Mouse (Mus musculus): ENCODE data around the gene Upf3b. TPM values are rescaled to one million over a fixed set of nuclear protein-coding genes. Genes with fewer than 3 reads are reported as not detected.

The Upf3b gene
- polyA plus RNA-seq, 1 experiment: 23.9 TPM

DNA sequence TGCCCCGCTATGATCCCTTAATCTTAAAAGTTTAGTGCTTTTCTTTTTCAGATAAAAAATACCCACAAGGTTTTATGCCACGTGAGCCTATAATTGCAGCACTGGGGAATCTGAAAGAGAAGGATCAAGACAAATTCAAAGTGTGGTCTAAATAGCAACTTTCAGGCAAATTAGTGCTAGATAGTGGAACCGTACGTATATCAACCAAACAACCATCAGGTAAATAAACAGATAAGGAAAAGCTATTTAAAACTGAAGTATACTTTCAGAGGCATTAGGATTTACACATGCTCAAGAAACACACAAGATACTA lies 715 bp upstream of the Upf3b start:
- no peak for TF ChIP-seq POLR2A (IDR thresholded peaks at IDR 0.05; ENCODE audit: low read depth, low read length)
- no peak for TF ChIP-seq CTCF (IDR thresholded peaks at IDR 0.05; ENCODE audit: borderline replicate concordance, insufficient read depth, low read length)
- H3K4me3 ChIP-seq (ENCODE audit: insufficient read depth, low read length): no peak overlapping the region
- H3K27ac ChIP-seq (ENCODE audit: insufficient read depth, low read length): no peak overlapping the region

DNA sequence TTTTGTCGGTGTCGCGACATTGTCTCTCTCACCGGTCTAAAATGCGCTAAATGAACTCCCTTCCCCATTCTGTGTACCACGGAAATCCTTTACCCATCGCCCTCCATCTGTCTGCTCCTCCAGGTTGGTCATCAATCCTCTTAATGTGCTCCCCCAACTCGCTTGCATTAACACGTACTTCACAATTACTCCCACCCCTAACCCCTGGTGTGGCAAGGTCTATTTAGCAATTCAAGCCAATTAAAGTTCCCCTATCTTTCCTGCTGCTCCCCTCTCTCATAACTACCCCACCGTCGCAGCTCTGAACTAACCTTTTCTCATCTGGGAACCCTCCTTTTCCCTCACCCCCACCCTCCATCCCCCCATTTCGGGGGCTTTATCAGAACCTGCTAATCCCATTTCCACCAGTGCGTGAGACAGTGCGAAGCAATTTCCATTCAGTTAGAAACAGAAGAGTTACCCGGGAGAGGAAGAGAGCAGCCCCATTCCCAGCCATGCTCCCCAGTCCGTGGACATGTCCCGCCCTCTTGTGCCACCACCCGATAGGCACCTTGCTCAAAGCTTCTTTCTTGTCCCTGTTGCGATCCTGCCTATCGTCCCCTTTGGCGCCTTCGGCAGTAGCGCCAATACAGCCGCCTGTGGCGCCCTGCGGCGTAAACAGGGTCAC lies 463 bp downstream of the Upf3b start:
- Histone ChIP-seq H3K27ac (ENCODE audit: insufficient read depth, low read length) (peak overlapping the region; percentile 58; the same call in 1 of the 2 replicates), H3K4me1 (ENCODE audit: control insufficient read depth, insufficient read depth, low read length) (no peaks in the 10 kb centered on the region), H3K4me3 (ENCODE audit: insufficient read depth, low read length) (peak overlapping the region; percentile 73)
- no peak for TF ChIP-seq CTCF (IDR thresholded peaks at IDR 0.05; ENCODE audit: borderline replicate concordance, insufficient read depth, low read length)
- TF ChIP-seq POLR2A (IDR thresholded peaks at IDR 0.05; ENCODE audit: low read depth, low read length): no peak

More for the DNA sequence above, 715 bp upstream of the Upf3b start:
- H3K4me1 ChIP-seq (ENCODE audit: control insufficient read depth, insufficient read depth, low read length): no peaks in the 10 kb centered on the region

DNA sequence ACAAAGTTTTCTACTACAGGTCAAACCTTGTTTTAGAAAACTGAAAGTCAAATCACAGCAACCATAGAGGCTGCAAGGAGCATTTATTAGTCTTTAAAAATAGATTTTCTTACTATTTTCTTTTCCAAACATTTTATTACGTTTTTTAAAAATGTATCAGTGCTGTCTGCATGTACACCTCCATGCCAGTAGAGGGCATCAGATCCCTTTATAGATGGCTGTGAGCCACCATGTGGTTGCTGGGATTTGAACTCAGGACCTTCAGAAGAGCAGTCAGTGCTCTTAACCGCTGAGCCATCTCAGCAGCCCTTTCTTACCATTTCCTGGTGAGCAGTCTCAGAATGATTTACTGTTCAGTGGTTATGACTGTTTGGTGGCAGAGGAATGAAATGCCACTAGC lies 6.3 kb downstream of the Upf3b start:
- H3K27ac ChIP-seq (ENCODE audit: insufficient read depth, low read length): no peak overlapping the region
- H3K4me1 ChIP-seq (ENCODE audit: control insufficient read depth, insufficient read depth, low read length): no peaks in the 10 kb centered on the region
- TF ChIP-seq CTCF (IDR thresholded peaks at IDR 0.05; ENCODE audit: borderline replicate concordance, insufficient read depth, low read length): no peak
- TF ChIP-seq POLR2A (IDR thresholded peaks at IDR 0.05; ENCODE audit: low read depth, low read length): no peak
- H3K4me3 ChIP-seq (ENCODE audit: insufficient read depth, low read length): no peak overlapping the region

DNA sequence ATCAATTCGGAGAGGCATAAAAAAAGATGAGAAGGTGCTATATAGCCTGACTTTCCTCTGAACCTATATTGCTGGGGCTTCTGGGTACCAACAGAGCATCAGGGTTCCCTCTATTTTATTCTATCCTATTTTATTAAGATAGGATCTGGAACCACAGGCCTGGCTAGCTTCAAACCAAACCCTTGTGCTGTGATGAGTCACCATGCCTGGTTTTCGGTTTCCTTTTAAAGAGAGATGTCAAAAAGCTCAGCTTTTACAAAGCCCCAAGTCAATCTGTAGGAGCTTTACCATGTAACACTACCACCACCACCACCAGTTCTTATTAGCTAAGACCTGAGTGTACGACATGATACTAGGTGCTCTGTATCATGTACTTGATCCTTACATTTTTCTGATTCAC lies 11.4 kb downstream of the Upf3b start:
- peak overlapping the region; percentile 78; the same call in 1 of the 2 replicates for H3K27ac ChIP-seq (ENCODE audit: insufficient read depth, low read length)
- H3K4me3 ChIP-seq (ENCODE audit: insufficient read depth, low read length): no peak overlapping the region
- TF ChIP-seq CTCF (IDR thresholded peaks at IDR 0.05; ENCODE audit: borderline replicate concordance, insufficient read depth, low read length) (no peak), POLR2A (IDR thresholded peaks at IDR 0.05; ENCODE audit: low read depth, low read length) (no peak)
- no peaks in the 10 kb centered on the region for H3K4me1 ChIP-seq (ENCODE audit: control insufficient read depth, insufficient read depth, low read length)

DNA sequence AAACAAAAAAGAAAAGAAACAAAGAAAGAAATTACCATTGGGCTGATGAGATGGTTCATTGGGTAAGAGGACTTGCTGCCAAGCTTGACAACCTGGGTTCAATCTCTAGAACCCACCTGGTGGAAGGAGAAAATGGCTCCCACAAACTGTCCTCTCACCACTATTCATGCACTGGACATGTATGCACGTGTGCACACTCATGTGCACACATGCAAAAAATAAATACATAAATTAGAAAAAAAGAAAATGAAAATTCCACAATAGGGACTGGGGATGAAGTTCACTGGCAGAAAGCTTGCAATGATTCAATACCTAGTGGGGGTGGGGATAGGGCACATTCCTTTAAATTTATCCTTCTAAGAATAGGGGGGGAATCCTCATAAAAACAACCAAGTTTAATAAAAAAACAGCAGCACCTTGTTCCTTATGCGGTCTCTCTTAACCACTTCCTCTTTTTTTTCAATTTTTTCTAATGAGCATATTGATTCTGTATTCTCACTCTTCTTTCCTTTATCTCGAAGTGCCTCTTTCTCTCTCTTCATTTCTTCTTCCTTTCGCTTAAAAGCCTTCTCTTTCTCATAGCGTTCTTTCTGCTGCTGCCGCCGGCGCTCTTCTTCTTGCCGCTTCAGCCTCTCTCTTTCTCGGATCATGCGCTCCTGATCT lies 14.9 kb downstream of the Upf3b start:
- Histone ChIP-seq H3K4me1 (ENCODE audit: control insufficient read depth, insufficient read depth, low read length) (no peaks in the 10 kb centered on the region), H3K4me3 (ENCODE audit: insufficient read depth, low read length) (no peak overlapping the region), H3K27ac (ENCODE audit: insufficient read depth, low read length) (no peak overlapping the region)
- TF ChIP-seq POLR2A (IDR thresholded peaks at IDR 0.05; ENCODE audit: low read depth, low read length): no peak
- no peak for TF ChIP-seq CTCF (IDR thresholded peaks at IDR 0.05; ENCODE audit: borderline replicate concordance, insufficient read depth, low read length)

DNA sequence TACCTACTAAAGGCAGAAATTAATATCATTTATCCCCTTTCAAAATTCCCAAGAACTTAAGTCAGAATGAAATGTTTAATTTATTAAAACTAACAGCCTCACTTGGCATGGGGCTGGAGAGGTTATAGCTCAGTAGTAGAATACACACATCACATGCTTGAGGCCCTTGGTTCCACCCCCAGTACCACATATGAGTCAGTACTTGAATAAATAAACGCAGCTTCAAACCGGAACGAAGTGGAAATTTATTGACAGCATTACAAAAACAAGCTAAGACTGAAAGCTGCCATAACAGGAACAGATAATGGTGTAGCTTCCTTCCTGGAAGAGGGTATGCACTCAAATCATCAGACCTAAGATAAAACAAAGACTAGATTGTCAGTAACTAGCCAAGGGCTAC lies 18.7 kb downstream of the Upf3b start:
- H3K4me3 ChIP-seq (ENCODE audit: insufficient read depth, low read length): no peak overlapping the region
- H3K4me1 ChIP-seq (ENCODE audit: control insufficient read depth, insufficient read depth, low read length): no peaks in the 10 kb centered on the region
- no peak overlapping the region for H3K27ac ChIP-seq (ENCODE audit: insufficient read depth, low read length)
- TF ChIP-seq CTCF (IDR thresholded peaks at IDR 0.05; ENCODE audit: borderline replicate concordance, insufficient read depth, low read length) (no peak), POLR2A (IDR thresholded peaks at IDR 0.05; ENCODE audit: low read depth, low read length) (no peak)

DNA sequence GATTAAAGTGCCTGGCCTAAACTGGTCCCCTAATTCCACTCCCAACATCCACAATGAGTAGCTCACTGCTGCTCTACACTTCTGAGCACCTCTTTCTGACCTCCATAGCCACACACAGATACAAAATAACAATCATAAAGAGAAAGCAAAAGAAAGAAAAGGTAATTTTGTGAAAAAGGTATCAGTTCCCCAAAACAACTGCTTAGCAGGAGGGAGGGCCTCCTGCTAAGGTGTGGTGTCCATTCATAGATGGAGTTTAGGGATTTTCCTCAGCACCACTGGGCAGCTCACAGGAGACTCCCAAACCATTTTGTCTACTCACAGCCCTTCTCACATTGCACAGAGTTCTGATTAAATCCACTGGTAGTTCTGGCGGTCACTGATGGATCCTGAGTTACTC lies 21.3 kb downstream of the Upf3b start:
- no peak overlapping the region for H3K27ac ChIP-seq (ENCODE audit: insufficient read depth, low read length)
- TF ChIP-seq CTCF (IDR thresholded peaks at IDR 0.05; ENCODE audit: borderline replicate concordance, insufficient read depth, low read length): no peak
- no peak for TF ChIP-seq POLR2A (IDR thresholded peaks at IDR 0.05; ENCODE audit: low read depth, low read length)
- no peaks in the 10 kb centered on the region for H3K4me1 ChIP-seq (ENCODE audit: control insufficient read depth, insufficient read depth, low read length)
- no peak overlapping the region for H3K4me3 ChIP-seq (ENCODE audit: insufficient read depth, low read length)

DNA sequence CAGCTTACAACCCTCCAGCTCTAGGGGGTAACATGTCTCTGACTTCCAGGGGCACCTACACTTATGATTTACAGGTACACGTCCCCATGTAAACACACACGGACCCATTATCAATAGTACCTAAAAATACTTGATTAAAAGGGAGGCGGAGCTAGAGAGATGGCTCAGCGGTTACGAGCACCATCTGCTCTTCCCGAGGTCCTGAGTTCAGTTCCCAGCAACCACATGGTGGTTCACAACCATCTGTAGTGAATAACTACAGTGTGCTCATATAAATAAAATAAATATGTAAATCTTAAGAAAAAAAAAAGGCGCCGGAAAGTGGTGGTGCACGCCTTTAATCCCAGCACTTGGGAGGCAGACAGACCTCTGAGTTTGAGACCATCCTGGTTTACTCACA lies 24.5 kb downstream of the Upf3b start:
- peak overlapping the region; percentile 100 for H3K4me3 ChIP-seq (ENCODE audit: insufficient read depth, low read length)
- no peak for TF ChIP-seq CTCF (IDR thresholded peaks at IDR 0.05; ENCODE audit: borderline replicate concordance, insufficient read depth, low read length)
- no peak for TF ChIP-seq POLR2A (IDR thresholded peaks at IDR 0.05; ENCODE audit: low read depth, low read length)
- H3K4me1 ChIP-seq (ENCODE audit: control insufficient read depth, insufficient read depth, low read length): no peaks in the 10 kb centered on the region
- peak overlapping the region; percentile 88; the same call in 1 of the 2 replicates for H3K27ac ChIP-seq (ENCODE audit: insufficient read depth, low read length)

DNA sequence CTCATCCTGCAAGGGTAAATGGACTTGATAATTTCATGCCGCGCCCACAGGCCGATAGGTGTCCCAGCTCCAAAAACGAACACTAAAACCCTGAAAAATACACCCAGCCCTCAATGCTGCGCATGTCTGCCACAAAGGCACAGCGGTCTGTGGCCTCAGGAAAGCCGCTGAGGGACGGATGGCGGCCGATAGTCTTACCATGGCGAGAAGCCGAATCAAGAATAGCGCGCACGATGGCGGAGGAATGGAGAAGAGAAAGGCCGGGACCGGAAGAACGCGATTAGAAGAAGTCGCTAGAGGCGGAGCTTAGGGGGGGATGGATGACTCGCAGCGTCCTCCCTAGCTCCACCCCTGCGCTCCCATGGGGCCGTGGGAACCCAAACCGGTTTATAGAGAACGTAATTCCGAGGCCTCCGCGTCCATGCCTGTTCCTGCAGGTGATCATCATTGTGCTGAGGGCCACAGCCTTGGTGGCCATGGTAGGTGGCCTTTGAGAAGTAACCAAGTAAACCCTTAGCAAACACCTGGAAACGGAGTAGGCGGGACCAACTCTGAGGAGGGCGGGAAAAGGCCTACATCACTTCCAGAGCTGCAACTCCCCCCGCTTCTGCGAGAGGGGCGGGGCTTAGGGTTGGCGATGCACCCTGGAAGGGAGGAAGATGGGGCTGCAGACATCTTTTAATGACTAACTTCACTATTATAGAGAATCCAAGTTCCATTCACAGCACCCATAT lies 25.0 kb downstream of the Upf3b start, which contains the start of gene Rpl39:
Gene Rpl39, minus strand, starts transcription at position 476 of the 734 bp plus-strand sequence.
- TF ChIP-seq POLR2A (IDR thresholded peaks at IDR 0.05; ENCODE audit: low read depth, low read length): peak; percentile 96
- TF ChIP-seq CTCF (IDR thresholded peaks at IDR 0.05; ENCODE audit: borderline replicate concordance, insufficient read depth, low read length): no peak
- peak within 1 kb of the TSS; percentile 88 for H3K27ac ChIP-seq (ENCODE audit: insufficient read depth, low read length)
- H3K4me3 ChIP-seq (ENCODE audit: insufficient read depth, low read length): peak within 1 kb of the TSS; percentile 100
- H3K4me1 ChIP-seq (ENCODE audit: control insufficient read depth, insufficient read depth, low read length): no peaks in the 10 kb centered on the region

Measured in embryonic fibroblast, embryonic 13.5 days (primary cell).